Mouse (Mus musculus) kidney, postnatal 10 days (tissue): ENCODE results near the gene Galnt6.

Experiments used
- DNase-seq: peaks from one replicate; pipeline ENCODE4 v3.0.0; 2021; ENCODE audit warnings: mixed read lengths

Gene Galnt6

GRCm38 (mm10) chr15:100718572-100718971 lies 10.6 kb downstream of the Galnt6 start:
- no peak for DNase-seq

- DNase-seq = no peak
These were observed 11.2 kb downstream of the Galnt6 start for GRCm38 (mm10) chr15:100717933-100718332.

GRCm38 (mm10) chr15:100715399-100715993 lies 13.7 kb downstream of the Galnt6 start:
- DNase-seq = peak; percentile 52

GRCm38 (mm10) chr15:100714470-100714869 lies 14.7 kb downstream of the Galnt6 start:
- DNase-seq = no peak

- DNase-seq = peak; percentile 49
These were observed 18.3 kb downstream of the Galnt6 start for GRCm38 (mm10) chr15:100710838-100711237.

GRCm38 (mm10) chr15:100708433-100709078 lies 20.6 kb downstream of the Galnt6 start:
- DNase-seq = no peak

- no peak for DNase-seq
These were observed 22.9 kb downstream of the Galnt6 start for GRCm38 (mm10) chr15:100706226-100706625.

GRCm38 (mm10) chr15:100705376-100705775 lies 23.8 kb downstream of the Galnt6 start:
- no peak for DNase-seq

GRCm38 (mm10) chr15:100703913-100704312 lies 25.3 kb downstream of the Galnt6 start:
- no peak for DNase-seq

GRCm38 (mm10) chr15:100701856-100702255 lies 27.3 kb downstream of the Galnt6 start:
- no peak for DNase-seq

- no peak for DNase-seq
These were observed 28.1 kb downstream of the Galnt6 start for GRCm38 (mm10) chr15:100701108-100701507.

GRCm38 (mm10) chr15:100700424-100700823 lies 28.8 kb downstream of the Galnt6 start:
- no peak for DNase-seq

- DNase-seq = no peak
These were observed 29.8 kb downstream of the Galnt6 start for GRCm38 (mm10) chr15:100699386-100699785.

- no peak for DNase-seq
These were observed 31.1 kb downstream of the Galnt6 start for GRCm38 (mm10) chr15:100698078-100698477.

- DNase-seq = no peak
These were observed 34.8 kb downstream of the Galnt6 start for GRCm38 (mm10) chr15:100694406-100694805.

- DNase-seq = no peak
These were observed 37.2 kb downstream of the Galnt6 start for GRCm38 (mm10) chr15:100691990-100692389.

- no peak for DNase-seq
These were observed 41.7 kb downstream of the Galnt6 start, which contains the start of gene Cela1 for GRCm38 (mm10) chr15:100687430-100687971. TSS of gene Cela1 (minus strand) at chr15:100687921.

- DNase-seq = no peak
These were observed 42.2 kb downstream of the Galnt6 start for GRCm38 (mm10) chr15:100686989-100687388.

GRCm38 (mm10) chr15:100686434-100686833 lies 42.7 kb downstream of the Galnt6 start:
- no peak for DNase-seq

GRCm38 (mm10) chr15:100685849-100686248 lies 43.3 kb downstream of the Galnt6 start:
- DNase-seq = no peak

- no peak for DNase-seq
These were observed 43.9 kb downstream of the Galnt6 start for GRCm38 (mm10) chr15:100685255-100685654.

- no peak for DNase-seq
These were observed 44.7 kb downstream of the Galnt6 start for GRCm38 (mm10) chr15:100684450-100684849.

GRCm38 (mm10) chr15:100683041-100683440 lies 46.1 kb downstream of the Galnt6 start:
- DNase-seq = peak; percentile 92

GRCm38 (mm10) chr15:100681770-100682169 lies 47.4 kb downstream of the Galnt6 start:
- DNase-seq = peak; percentile 69
